In genomic region chr9:64931751-64932610, GRCm38 (mm10) we compare ENCODE assay signal across 12 mouse cellular contexts. TPM values are rescaled to one million over a fixed set of nuclear protein-coding genes. Genes with fewer than 3 reads are reported as not detected.
A peak's percentile ranks its signal among the peaks of the same experiment; 100 is the strongest.
DNase-seq lines count a peak whose midpoint lies in the region; ATAC-seq and TF ChIP-seq lines count a peak whose summit lies in the region.
"Had no signal": no experiment of that assay in that cellular context is flagged by ENCODE, and none has a peak within 500 bp of the region (broad histone marks: within the 10 kb centered on the region; RNA-seq: fewer than 3 reads in every experiment).

No protein-coding gene starts in this region.

- no peaks in the 10 kb centered on the region for H3K36me3 ChIP-seq in hindbrain, postnatal 0 days (ENCODE audit: insufficient read depth, low read length)
- H3K36me3 ChIP-seq in hindbrain, embryonic 14.5 days (replicated peaks; ENCODE audit: control insufficient read depth, insufficient read depth) = no peaks in the 10 kb centered on the region
- no peaks in the 10 kb centered on the region for H3K36me3 ChIP-seq in heart, postnatal 0 days (replicated peaks; ENCODE audit: control insufficient read depth, insufficient read depth, low read length)
- H3K36me3 ChIP-seq in midbrain, embryonic 11.5 days (ENCODE audit: control insufficient read depth, insufficient read depth, low read length) = no peaks in the 10 kb centered on the region
- H3K36me3 ChIP-seq: midbrain, embryonic 13.5 days had no signal

- H3K4me1 ChIP-seq in hindbrain, postnatal 0 days (ENCODE audit: insufficient read depth, low read length) = no peaks in the 10 kb centered on the region
- no peaks in the 10 kb centered on the region for H3K4me1 ChIP-seq in hindbrain, embryonic 14.5 days (replicated peaks; ENCODE audit: control insufficient read depth, insufficient read depth, low read length)
- H3K4me1 ChIP-seq in heart, postnatal 0 days (ENCODE audit: control insufficient read depth, insufficient read depth) = peaks cover 58% of the 10 kb centered on the region
- peaks cover 4% of the 10 kb centered on the region; the same call in 1 of the 2 replicates for H3K4me1 ChIP-seq in midbrain, embryonic 11.5 days (ENCODE audit: control insufficient read depth, insufficient read depth, low read length)

- no peak overlapping the region; the same call in 1 of the 2 replicates for H3K27ac ChIP-seq in hindbrain, postnatal 0 days
- no peak overlapping the region for H3K27ac ChIP-seq in hindbrain, embryonic 14.5 days
- H3K27ac ChIP-seq in heart, postnatal 0 days (ENCODE audit: low read depth) = peak overlapping the region; percentile 70
- no peak overlapping the region for H3K27ac ChIP-seq in midbrain, embryonic 11.5 days (ENCODE audit: low read depth, low read length)
- H3K27ac ChIP-seq: midbrain, embryonic 13.5 days had no signal

- 0 out of 2 replicates have a peak, but pooled peaks have one; percentile 40 for TF ChIP-seq EP300 in heart, postnatal 0 days (IDR thresholded peaks at IDR 0.05; ENCODE audit: low read depth)

- peak; percentile 46 for DNase-seq in hindbrain, postnatal 0 days (ENCODE audit: low spot score)
- no peak for DNase-seq in hindbrain, embryonic 14.5 days (ENCODE audit: low spot score)
- DNase-seq in 416B (ENCODE audit: low read depth) = peak; percentile 80
- peak; percentile 39 for DNase-seq in MN1 (ENCODE audit: low spot score)
- no peak for DNase-seq in heart, postnatal 0 days (ENCODE audit: low spot score)
- DNase-seq in midbrain, embryonic 11.5 days (ENCODE audit: low spot score, missing footprints) = no peak
- DNase-seq in frontal cortex, postnatal 14 days (ENCODE audit: low spot score in 2 of 2) = no peak
- no peak for DNase-seq in embryo, embryonic 10.5 days (ENCODE audit: low spot score)
- DNase-seq: cerebellum, adult 11 months had no signal

- no peak overlapping the region for H3K4me2 ChIP-seq in hindbrain, postnatal 0 days (ENCODE audit: low read depth, low read length)
- H3K4me2 ChIP-seq in hindbrain, embryonic 14.5 days (replicated peaks) = no peak overlapping the region
- H3K4me2 ChIP-seq in heart, postnatal 0 days (ENCODE audit: low read depth, low read length) = no peak overlapping the region
- H3K4me2 ChIP-seq in midbrain, embryonic 11.5 days = no peak overlapping the region
- H3K4me2 ChIP-seq: midbrain, embryonic 13.5 days had no signal

- H3K9ac ChIP-seq in hindbrain, postnatal 0 days (replicated peaks; ENCODE audit: low read length) = no peak overlapping the region
- H3K9ac ChIP-seq in hindbrain, embryonic 14.5 days = no peak overlapping the region
- H3K9ac ChIP-seq in heart, postnatal 0 days (replicated peaks; ENCODE audit: low read depth, low read length) = no peak overlapping the region
- no peak overlapping the region for H3K9ac ChIP-seq in midbrain, embryonic 11.5 days (ENCODE audit: low read length)
- H3K9ac ChIP-seq: midbrain, embryonic 13.5 days had no signal

- 0 out of 2 replicates have a peak, but pooled peaks have one; percentile 33 for ATAC-seq in hindbrain, postnatal 0 days
- ATAC-seq in hindbrain, embryonic 14.5 days (ENCODE audit: low FRiP score) = no peak
- no peak for ATAC-seq in heart, postnatal 0 days (ENCODE audit: insufficient read depth, low read depth)
- ATAC-seq in midbrain, embryonic 11.5 days (ENCODE audit: low FRiP score) = no peak
- ATAC-seq: midbrain, embryonic 13.5 days had no signal

- no peak for TF ChIP-seq CTCF in hindbrain, postnatal 0 days (IDR thresholded peaks at IDR 0.05; ENCODE audit: low read depth)
- TF ChIP-seq CTCF in heart, postnatal 0 days (IDR thresholded peaks at IDR 0.05; ENCODE audit: low read depth) = no peak

- WGBS in hindbrain, postnatal 0 days = 61% methylated on average over 7 of the region's 7 CpGs
- WGBS in hindbrain, embryonic 14.5 days = 74% methylated on average over 7 of the region's 7 CpGs
- 33% methylated on average over 6 of the region's 7 CpGs for WGBS in heart, postnatal 0 days
- WGBS in midbrain, embryonic 11.5 days = 83% methylated on average over 7 of the region's 7 CpGs

- no peaks in the 10 kb centered on the region for H3K27me3 ChIP-seq in hindbrain, postnatal 0 days (ENCODE audit: insufficient read depth, low read length)
- H3K27me3 ChIP-seq in hindbrain, embryonic 14.5 days (ENCODE audit: control insufficient read depth, insufficient read depth, low read length) = no peaks in the 10 kb centered on the region
- no peaks in the 10 kb centered on the region for H3K27me3 ChIP-seq in heart, postnatal 0 days (ENCODE audit: control insufficient read depth, insufficient read depth, low read length)
- no peaks in the 10 kb centered on the region for H3K27me3 ChIP-seq in midbrain, embryonic 11.5 days (ENCODE audit: control insufficient read depth, insufficient read depth, low read length)
- H3K27me3 ChIP-seq: midbrain, embryonic 13.5 days had no signal

- H3K4me3 ChIP-seq in hindbrain, postnatal 0 days (ENCODE audit: low read length) = no peak overlapping the region
- no peak overlapping the region for H3K4me3 ChIP-seq in hindbrain, embryonic 14.5 days (replicated peaks; ENCODE audit: low read length)
- no peak overlapping the region for H3K4me3 ChIP-seq in heart, postnatal 0 days (ENCODE audit: low read depth, low read length)
- H3K4me3 ChIP-seq in midbrain, embryonic 11.5 days (ENCODE audit: low read depth, low read length) = no peak overlapping the region
- H3K4me3 ChIP-seq: midbrain, embryonic 13.5 days had no signal

- H3K9me3 ChIP-seq in hindbrain, postnatal 0 days (ENCODE audit: low read length) = no peaks in the 10 kb centered on the region
- H3K9me3 ChIP-seq in hindbrain, embryonic 14.5 days (ENCODE audit: control insufficient read depth, low read length) = no peaks in the 10 kb centered on the region
- no peaks in the 10 kb centered on the region for H3K9me3 ChIP-seq in heart, postnatal 0 days (replicated peaks; ENCODE audit: control insufficient read depth, low read length)
- no peaks in the 10 kb centered on the region for H3K9me3 ChIP-seq in midbrain, embryonic 11.5 days (ENCODE audit: control insufficient read depth, low read length)
- H3K9me3 ChIP-seq: midbrain, embryonic 13.5 days had no signal

RNA-seq across cellular contexts. Expression of gene Slc24a1, which starts 19.4 kb away (rescaled TPM):
- 0.31 TPM in 1 of 2 replicates, not detected in the other for total RNA-seq in hindbrain, postnatal 0 days (2014; rRNA removed)
- 0.03 and 0.06 TPM in 2 replicates for polyA plus RNA-seq in hindbrain, postnatal 0 days (2015; fragmentation: Nextera tagmentation; extraction: Ambion mirVana)
- polyA plus RNA-seq in hindbrain, embryonic 14.5 days (2014; fragmentation: Nextera tagmentation; extraction: Ambion mirVana) = 0.08 and 0.13 TPM in 2 replicates
- 0.08 TPM in 1 of 2 replicates, not detected in the other for total RNA-seq in heart, postnatal 0 days (2014; rRNA removed; ENCODE audit: low replicate concordance)
- polyA plus RNA-seq in heart, postnatal 0 days (2015; fragmentation: Nextera tagmentation; extraction: Ambion mirVana) = 0.05 TPM in 2 replicates
- not detected in 2 replicates for polyA plus RNA-seq in midbrain, embryonic 11.5 days (2014; fragmentation: Nextera tagmentation; extraction: Ambion mirVana)
- total RNA-seq: adrenal gland, adult 18-20 months; granulocyte monocyte progenitor cell, adult 5-6 weeks had no signal

RNA-seq across cellular contexts. Expression of gene Ints14, which starts 28.7 kb away (rescaled TPM):
- total RNA-seq in hindbrain, postnatal 0 days (2014; rRNA removed) = 28.8 and 30.6 TPM in 2 replicates
- polyA plus RNA-seq in hindbrain, postnatal 0 days (2015; fragmentation: Nextera tagmentation; extraction: Ambion mirVana) = 30.0 and 30.4 TPM in 2 replicates
- polyA plus RNA-seq in hindbrain, embryonic 14.5 days (2014; fragmentation: Nextera tagmentation; extraction: Ambion mirVana) = 37.6 and 39.1 TPM in 2 replicates
- 34.6 and 36.4 TPM in 2 replicates for total RNA-seq in heart, postnatal 0 days (2014; rRNA removed; ENCODE audit: low replicate concordance)
- polyA plus RNA-seq in heart, postnatal 0 days (2015; fragmentation: Nextera tagmentation; extraction: Ambion mirVana) = 26.2 and 26.5 TPM in 2 replicates
- polyA plus RNA-seq in midbrain, embryonic 11.5 days (2014; fragmentation: Nextera tagmentation; extraction: Ambion mirVana) = 78.5 and 84.3 TPM in 2 replicates

Comparison
In these comparisons a context has a peak if more than half of its experiments do, and no peak if none do; other contexts are left out.
1. DNase-seq: peak in hindbrain, postnatal 0 days (single experiment), 416B (single experiment) and MN1 (single experiment); none in hindbrain, embryonic 14.5 days (single experiment), heart, postnatal 0 days (single experiment), midbrain, embryonic 11.5 days (single experiment), frontal cortex, postnatal 14 days (0 of 2) and embryo, embryonic 10.5 days (single experiment).